Mouse (Mus musculus): ENCODE measurements around the gene Coq9.
"Not testable (repeated sequence)": the region's sequence is repeated elsewhere in the genome, so short reads cannot be mapped to it uniquely, and the experiment has no call there.

Gene Coq9

GRCm38 (mm10) chr8:94821381-94821780 lies 16.7 kb upstream of the Coq9 start:
- no peak for DNase-seq (ENCODE audit: low spot score)

GRCm38 (mm10) chr8:94822637-94823560 lies 15.2 kb upstream of the Coq9 start:
- DNase-seq (ENCODE audit: low spot score): no peak

- no peak for DNase-seq (ENCODE audit: low spot score)
Observed at GRCm38 (mm10) chr8:94825170-94825569, 13.0 kb upstream of the Coq9 start.

- DNase-seq (ENCODE audit: low spot score): no peak
Observed at GRCm38 (mm10) chr8:94826210-94826609, 11.9 kb upstream of the Coq9 start.

GRCm38 (mm10) chr8:94828284-94828683 lies 9.8 kb upstream of the Coq9 start:
- DNase-seq (ENCODE audit: low spot score): no peak

- DNase-seq (ENCODE audit: low spot score): not testable (repeated sequence)
Observed at GRCm38 (mm10) chr8:94833901-94834405, 4.2 kb upstream of the Coq9 start.

- not testable (repeated sequence) for DNase-seq (ENCODE audit: low spot score)
Observed at GRCm38 (mm10) chr8:94835751-94836150, 2.4 kb upstream of the Coq9 start.

- DNase-seq (ENCODE audit: low spot score): no peak
Observed at GRCm38 (mm10) chr8:94836456-94837240, 1.5 kb upstream of the Coq9 start.

GRCm38 (mm10) chr8:94838600-94838999 lies 479 bp downstream of the Coq9 start:
- peak; percentile 41 for DNase-seq (ENCODE audit: low spot score)

- no peak for DNase-seq (ENCODE audit: low spot score)
Observed at GRCm38 (mm10) chr8:94841183-94841582, 3.1 kb downstream of the Coq9 start.

GRCm38 (mm10) chr8:94850049-94850448 lies 11.9 kb downstream of the Coq9 start:
- DNase-seq (ENCODE audit: low spot score): no peak

- not testable (repeated sequence) for DNase-seq (ENCODE audit: low spot score)
Observed at GRCm38 (mm10) chr8:94854761-94855160, 16.6 kb downstream of the Coq9 start.

- DNase-seq (ENCODE audit: low spot score): no peak
Observed at GRCm38 (mm10) chr8:94857011-94857345, 18.9 kb downstream of the Coq9 start.

GRCm38 (mm10) chr8:94857346-94858173 lies 19.4 kb downstream of the Coq9 start, which contains the start of gene Polr2c:
Polr2c (plus strand) TSS chr8:94857450.
- peak; percentile 81 for DNase-seq (ENCODE audit: low spot score)

GRCm38 (mm10) chr8:94861352-94861910 lies 23.3 kb downstream of the Coq9 start:
- DNase-seq (ENCODE audit: low spot score): no peak

- no peak for DNase-seq (ENCODE audit: low spot score)
Observed at GRCm38 (mm10) chr8:94862487-94863220, 24.5 kb downstream of the Coq9 start.

- no peak for DNase-seq (ENCODE audit: low spot score)
Observed at GRCm38 (mm10) chr8:94863897-94864673, 26.0 kb downstream of the Coq9 start.

GRCm38 (mm10) chr8:94865292-94865691 lies 27.2 kb downstream of the Coq9 start:
- no peak for DNase-seq (ENCODE audit: low spot score)

- DNase-seq (ENCODE audit: low spot score): no peak
Observed at GRCm38 (mm10) chr8:94866921-94867320, 28.8 kb downstream of the Coq9 start.

- DNase-seq (ENCODE audit: low spot score): no peak
Observed at GRCm38 (mm10) chr8:94869146-94869545, 31.0 kb downstream of the Coq9 start.

Data from left cerebral cortex, adult 11 months (tissue).